Mouse (Mus musculus): ENCODE measurements around the gene Vmn1r60. TPM values are rescaled to one million over a fixed set of nuclear protein-coding genes. Genes with fewer than 3 reads are reported as not detected.
"Not testable (repeated sequence)": the region's sequence is repeated elsewhere in the genome, so short reads cannot be mapped to it uniquely, and the experiment has no call there.

Vmn1r60 gene
- polyA plus RNA-seq (2016; fragmentation: Nextera tagmentation; extraction: Ambion mirVana), result not detected in 2 replicates

DNA sequence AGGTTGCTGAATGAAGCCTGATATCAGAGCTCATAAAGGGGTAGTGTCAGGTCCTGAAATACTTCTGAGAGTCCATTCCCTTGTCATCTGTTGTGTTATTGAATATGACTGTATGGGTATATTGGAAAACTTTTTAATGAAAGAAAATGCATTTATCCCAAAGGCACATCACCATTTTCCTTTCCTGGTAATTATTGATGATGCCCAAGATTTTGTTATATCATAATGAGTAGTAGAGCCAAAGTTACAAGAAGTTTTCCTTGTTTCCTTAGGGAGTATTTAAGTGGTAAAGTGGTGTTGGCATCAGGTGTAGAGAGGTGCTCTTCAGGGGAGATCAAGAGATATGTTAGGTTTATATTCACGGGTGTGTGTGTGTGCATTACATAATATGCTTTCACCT lies at the start of gene Vmn1r60:
Vmn1r60 (minus strand) TSS at position 101 of the 400 bp plus-strand sequence.
- H3K4me3 ChIP-seq; H3K27me3 ChIP-seq (replicated peaks); ATAC-seq; H3K36me3 ChIP-seq; H3K27ac ChIP-seq; H3K9ac ChIP-seq; H3K4me2 ChIP-seq; H3K9me3 ChIP-seq (replicated peaks); H3K4me1 ChIP-seq: not testable (repeated sequence)
- 65% methylated on average over 1 of the region's 1 CpGs for WGBS (ENCODE audit: insufficient replicate concordance)

DNA sequence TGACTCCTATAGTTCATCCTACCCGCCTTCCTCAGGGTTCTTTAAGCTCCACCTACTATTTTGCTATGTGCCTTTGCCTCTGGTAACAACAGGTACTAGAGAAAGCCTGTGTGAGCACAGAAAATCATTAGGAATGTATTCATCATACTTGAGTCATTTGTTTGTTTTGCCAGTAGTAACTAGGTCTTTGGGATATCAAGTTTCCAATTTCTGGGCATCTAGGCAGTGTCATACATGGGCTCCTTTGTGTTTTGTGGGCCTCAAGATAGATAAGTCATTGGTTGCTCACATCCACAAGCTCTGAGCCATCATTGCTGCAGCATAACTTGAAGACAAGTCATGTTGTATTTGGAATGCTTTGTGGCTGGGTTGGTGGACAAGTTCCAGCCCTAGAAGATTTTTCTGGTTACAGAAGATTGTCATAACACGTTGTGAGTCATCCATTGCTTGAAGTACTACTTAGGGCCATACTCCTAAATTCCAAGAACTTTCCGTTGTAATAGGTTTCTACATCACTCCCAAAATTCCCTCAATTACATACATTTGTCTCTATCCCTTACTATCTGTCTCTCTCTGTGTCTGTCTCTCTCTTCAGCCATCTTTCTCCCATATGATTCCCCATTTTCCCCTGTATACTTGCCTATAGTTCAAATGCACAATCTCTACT lies 6.2 kb downstream of the Vmn1r60 start:
- WGBS (ENCODE audit: insufficient replicate concordance), result 28% methylated on average over 3 of the region's 3 CpGs
- H3K27me3 ChIP-seq (replicated peaks); H3K27ac ChIP-seq; H3K9ac ChIP-seq; H3K9me3 ChIP-seq (replicated peaks); H3K4me1 ChIP-seq; H3K36me3 ChIP-seq; H3K4me2 ChIP-seq; H3K4me3 ChIP-seq; ATAC-seq: not testable (repeated sequence)

DNA sequence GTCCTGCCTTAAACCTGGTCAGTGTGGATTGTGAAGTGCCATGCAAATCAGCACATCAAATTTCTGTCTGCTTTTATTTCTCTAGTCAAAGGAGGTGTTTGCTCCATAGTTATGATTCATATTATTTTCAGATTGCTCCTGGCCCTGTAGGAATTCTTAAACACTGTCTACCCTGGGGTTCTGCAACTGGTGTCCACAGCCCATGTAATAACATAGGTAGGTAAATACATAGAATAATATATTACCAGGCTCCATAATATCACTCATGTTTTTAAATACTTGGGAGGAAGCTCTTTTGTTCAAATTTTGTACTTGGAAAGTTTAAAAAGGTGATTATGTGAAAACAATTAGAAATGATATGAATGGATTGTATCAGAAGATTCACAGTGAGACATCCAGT lies 53.3 kb downstream of the Vmn1r60 start, which contains the start of gene Vmn2r28:
Vmn2r28 (minus strand) TSS at position 101 of the 400 bp plus-strand sequence.
- not testable (repeated sequence) for H3K36me3 ChIP-seq; H3K27ac ChIP-seq; H3K9ac ChIP-seq; H3K4me1 ChIP-seq; H3K4me2 ChIP-seq; H3K9me3 ChIP-seq (replicated peaks); ATAC-seq; H3K4me3 ChIP-seq; H3K27me3 ChIP-seq (replicated peaks)

Other genes starting within 250 kb of the Vmn1r60 start
- not detected in 2 replicates for gene Gm5065, start 196.8 kb downstream of the Vmn1r60 start, polyA plus RNA-seq (2016; fragmentation: Nextera tagmentation; extraction: Ambion mirVana)
- gene Nlrp2, start 196.3 kb downstream of the Vmn1r60 start, polyA plus RNA-seq (2016; fragmentation: Nextera tagmentation; extraction: Ambion mirVana), result not detected in 2 replicates
- gene Vmn1r58, start 133.9 kb downstream of the Vmn1r60 start, polyA plus RNA-seq (2016; fragmentation: Nextera tagmentation; extraction: Ambion mirVana), result not detected in 2 replicates
- gene Vmn1r59, start 90.5 kb downstream of the Vmn1r60 start, polyA plus RNA-seq (2016; fragmentation: Nextera tagmentation; extraction: Ambion mirVana), result not detected in 2 replicates
- gene Vmn2r28, start 53.4 kb downstream of the Vmn1r60 start, polyA plus RNA-seq (2016; fragmentation: Nextera tagmentation; extraction: Ambion mirVana), result not detected in 2 replicates
- gene Vmn1r61, start 66.0 kb upstream of the Vmn1r60 start, polyA plus RNA-seq (2016; fragmentation: Nextera tagmentation; extraction: Ambion mirVana), result not detected in 2 replicates
- not detected in 2 replicates for gene Vmn1r62, start 126.3 kb upstream of the Vmn1r60 start, polyA plus RNA-seq (2016; fragmentation: Nextera tagmentation; extraction: Ambion mirVana)